Mouse (Mus musculus): ENCODE measurements around the gene Pdlim7.

- TF ChIP-seq CTCF (IDR thresholded peaks at IDR 0.05; ENCODE audit: insufficient read depth, low read length) (no peak), POLR2A (IDR thresholded peaks at IDR 0.05; ENCODE audit: borderline replicate concordance, extremely low read depth, low read depth, low read length) (no peak)
Observed at GRCm38 (mm10) chr13:55473961-55474360, 39.5 kb downstream of the Pdlim7 start.
